Mouse (Mus musculus) olfactory bulb, adult 2 months (tissue): ENCODE data around the gene Ccdc159.

Source experiments
- CTCF ChIP-seq: fragments of 200-500 bp; IDR thresholded peaks from 2 replicates; pipeline ENCODE4 v1.5.1; 2012; ENCODE audit warnings: low read depth, mild to moderate bottlenecking, low read length, moderate library complexity; ENCODE audit not compliant: insufficient read depth
- POLR2A ChIP-seq: fragments of 200-500 bp; IDR thresholded peaks from 2 replicates; pipeline ENCODE4 v1.6.1; 2012; ENCODE audit warnings: mild to moderate bottlenecking, low read depth, low read length, moderate library complexity; ENCODE audit not compliant: insufficient read depth

- TF ChIP-seq CTCF (no peak), POLR2A (no peak)
Measured at GRCm38 (mm10) chr9:21904031-21904430, 23.2 kb upstream of the Ccdc159 start.
